Mouse (Mus musculus) thymus, adult 2 months (tissue): ENCODE data around the gene Esam.

ENCODE experiments used
- CTCF ChIP-seq: fragments of 200-500 bp; IDR thresholded peaks from 2 replicates; pipeline ENCODE4 v1.5.1; 2012; ENCODE audit warnings: mild to moderate bottlenecking, control low read depth, low read length, moderate library complexity, borderline replicate concordance; ENCODE audit not compliant: control insufficient read depth, poor library complexity, insufficient read depth; ENCODE audit errors: extremely low read depth
- POLR2A ChIP-seq: fragments of 200-500 bp; IDR thresholded peaks from 2 replicates; pipeline ENCODE4 v1.6.1; 2012; ENCODE audit warnings: mild to moderate bottlenecking, low read length, control low read depth, moderate library complexity; ENCODE audit not compliant: control insufficient read depth, poor library complexity, insufficient read depth; ENCODE audit errors: extremely low read depth

DNA sequence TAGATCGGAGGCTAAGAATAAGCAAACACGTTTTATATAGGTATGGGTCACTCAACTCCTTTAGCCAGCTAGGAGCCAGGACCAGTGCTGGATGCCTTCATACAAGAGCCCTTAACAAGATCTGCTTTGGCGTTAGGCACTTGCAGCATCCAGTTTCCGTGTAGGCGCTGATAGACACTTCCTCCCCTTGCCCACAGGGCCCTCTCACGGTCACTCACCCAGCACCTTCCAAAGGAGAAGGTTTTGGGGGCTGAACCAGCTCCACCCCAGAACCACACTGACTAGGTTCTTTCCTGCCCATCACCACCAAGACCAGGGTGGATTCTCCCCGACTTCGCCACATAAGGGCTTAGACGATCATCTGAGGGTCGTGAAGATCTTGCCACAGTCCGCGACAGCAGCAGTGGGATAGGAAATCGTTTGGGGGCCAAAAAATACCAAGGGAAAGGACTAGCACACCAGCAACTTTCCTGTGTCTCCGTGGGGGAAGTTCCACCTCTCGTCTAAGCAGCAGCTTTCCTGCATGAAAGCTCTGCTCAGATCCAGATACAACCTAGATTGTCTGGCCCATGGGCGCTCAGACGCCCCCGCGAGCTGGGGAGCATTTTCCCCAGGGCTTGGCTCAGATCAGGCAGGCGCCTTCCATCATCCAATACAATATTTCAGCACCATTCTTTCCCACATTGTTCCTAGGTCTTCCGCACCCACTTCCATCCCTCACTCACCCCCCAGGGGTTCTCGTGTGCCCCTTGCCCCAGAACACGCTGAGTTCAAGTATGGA lies 24.1 kb downstream of the Esam start:
- no peak for TF ChIP-seq CTCF
- TF ChIP-seq POLR2A: no peak
